Mouse (Mus musculus): ENCODE measurements around the gene Flrt3. TPM values are rescaled to one million over a fixed set of nuclear protein-coding genes. Genes with fewer than 3 reads are reported as not detected.

Flrt3 gene
- 0.79 and 2.0 TPM in 2 replicates for polyA plus RNA-seq (2012; rRNA removed; ENCODE audit: low replicate concordance)

DNA sequence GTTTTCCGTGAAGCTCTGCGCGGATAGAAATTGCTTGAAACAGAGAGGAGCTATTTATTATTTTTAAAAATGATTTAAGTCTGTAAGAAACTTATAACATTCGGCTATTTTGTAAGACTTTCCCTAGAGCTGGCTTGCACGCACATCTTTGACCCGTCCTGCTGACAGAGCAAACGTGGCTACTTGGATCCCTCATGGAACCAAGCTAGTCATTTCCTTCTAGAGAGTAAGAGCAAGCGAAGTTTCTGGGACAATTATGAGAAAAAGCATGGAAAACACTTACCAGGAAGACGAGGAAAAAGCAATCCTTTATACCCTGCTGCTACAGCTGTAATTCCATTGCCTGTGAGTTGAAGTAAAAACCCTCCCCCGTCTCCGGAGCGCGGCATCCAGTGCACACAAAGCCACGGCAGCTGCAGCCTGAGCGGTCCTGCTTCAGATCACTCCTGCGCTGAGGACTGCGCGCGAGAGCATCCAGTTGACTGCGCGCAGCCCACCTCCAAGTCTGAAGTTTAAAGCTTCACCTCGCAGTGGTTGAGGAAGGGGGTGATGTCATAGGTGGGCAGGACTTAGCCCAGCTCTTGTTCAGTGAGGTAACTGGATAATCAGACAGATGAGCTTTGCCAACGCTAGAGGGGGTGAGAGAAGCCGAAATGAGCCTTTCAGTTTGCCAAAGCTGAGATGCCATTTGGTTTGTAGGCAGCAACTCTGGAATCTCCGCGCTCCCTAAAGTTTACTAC, at the start of gene Flrt3:
Gene Flrt3, minus strand, starts transcription at position 507 of the 740 bp plus-strand sequence.

Data from subcutaneous adipose tissue, adult 2 months (tissue).